Mouse (Mus musculus): ENCODE results near the gene Slc4a1.

- TF ChIP-seq CTCF (IDR thresholded peaks at IDR 0.05; ENCODE audit: low read depth, low read length) (peak; percentile 79), GATA1 (IDR thresholded peaks at IDR 0.05; ENCODE audit: borderline replicate concordance, low read length) (no peak), TAL1 (conservative IDR thresholded peaks at IDR 0.05; ENCODE audit: low read depth, low read length) (no peak), POLR2AphosphoS5 (IDR thresholded peaks at IDR 0.05; ENCODE audit: insufficient replicate concordance, low read depth, low read length) (no peak), GATA2 (IDR thresholded peaks at IDR 0.05; ENCODE audit: borderline replicate concordance, low read depth, low read length) (no peak)
Observed at GRCm38 (mm10) chr11:102308979-102309378, 57.0 kb downstream of the Slc4a1 start.
